Mouse (Mus musculus): ENCODE measurements at regions not wholly inside any gene's neighbourhood (a gene's known extent, or its start where the extent isn't known, plus 50 kb on each side); places are given as distances from the start of the nearest gene placed in this dataset.

- no peak for TF ChIP-seq POLR2A (IDR thresholded peaks at IDR 0.05; ENCODE audit: extremely low read depth, insufficient read depth, low read length)
- TF ChIP-seq CTCF (IDR thresholded peaks at IDR 0.05; ENCODE audit: low read depth, low read length) = no peak
Measured at GRCm38 (mm10) chr1:128994655-128995054, 278.4 kb upstream of the Thsd7b start.

All from liver, adult 2 months (tissue).